Mouse (Mus musculus): ENCODE data around the gene Ccdc40. TPM values are rescaled to one million over a fixed set of nuclear protein-coding genes. Genes with fewer than 3 reads are reported as not detected.

Ccdc40 gene
- polyA plus RNA-seq, 1 experiment: 0.47 TPM

GRCm38 (mm10) chr11:119224926-119225325 is 3.4 kb upstream of the Ccdc40 start:
- 91% methylated on average over 6 of the region's 6 CpGs for WGBS
- TF ChIP-seq CTCF (IDR thresholded peaks at IDR 0.05; ENCODE audit: extremely low read depth, insufficient read depth, insufficient read length, insufficient replicate concordance) (no peak), POLR2A (IDR thresholded peaks at IDR 0.05; ENCODE audit: low read depth, low read length) (no peak)

GRCm38 (mm10) chr11:119225634-119226033 is 2.7 kb upstream of the Ccdc40 start:
- no peak overlapping the region for H3K4me3 ChIP-seq (ENCODE audit: extremely low read depth, insufficient read depth, insufficient read length)
- no peaks in the 10 kb centered on the region for H3K36me3 ChIP-seq (ENCODE audit: control insufficient read depth, insufficient read depth, low read length)
- WGBS: 82% methylated on average over 9 of the region's 9 CpGs
- TF ChIP-seq CTCF (IDR thresholded peaks at IDR 0.05; ENCODE audit: extremely low read depth, insufficient read depth, insufficient read length, insufficient replicate concordance): no peak
- no peak for TF ChIP-seq POLR2A (IDR thresholded peaks at IDR 0.05; ENCODE audit: low read depth, low read length)
- peaks cover 6% of the 10 kb centered on the region for H3K27me3 ChIP-seq (ENCODE audit: control insufficient read depth, insufficient read depth, low read length)
- peaks cover 11% of the 10 kb centered on the region for H3K4me1 ChIP-seq (ENCODE audit: control insufficient read depth, insufficient read depth, insufficient read length)
- DNase-seq (ENCODE audit: low read depth in 1 of 2, low spot score in 2 of 2): no peak
- no peak overlapping the region for H3K27ac ChIP-seq (ENCODE audit: insufficient read depth, low read length)

More at GRCm38 (mm10) chr11:119224926-119225325, 3.4 kb upstream of the Ccdc40 start:
- H3K36me3 ChIP-seq (ENCODE audit: control insufficient read depth, insufficient read depth, low read length): no peaks in the 10 kb centered on the region
- DNase-seq (ENCODE audit: low read depth in 1 of 2, low spot score in 2 of 2): no peak
- no peak overlapping the region for H3K27ac ChIP-seq (ENCODE audit: insufficient read depth, low read length)
- peaks cover 6% of the 10 kb centered on the region for H3K27me3 ChIP-seq (ENCODE audit: control insufficient read depth, insufficient read depth, low read length)
- H3K4me1 ChIP-seq (ENCODE audit: control insufficient read depth, insufficient read depth, insufficient read length): peaks cover 11% of the 10 kb centered on the region
- no peak overlapping the region for H3K4me3 ChIP-seq (ENCODE audit: extremely low read depth, insufficient read depth, insufficient read length)

- no peak overlapping the region for H3K27ac ChIP-seq (ENCODE audit: insufficient read depth, low read length)
- DNase-seq (ENCODE audit: low read depth in 1 of 2, low spot score in 2 of 2): no peak
- TF ChIP-seq POLR2A (IDR thresholded peaks at IDR 0.05; ENCODE audit: low read depth, low read length) (no peak), CTCF (IDR thresholded peaks at IDR 0.05; ENCODE audit: extremely low read depth, insufficient read depth, insufficient read length, insufficient replicate concordance) (no peak)
- H3K27me3 ChIP-seq (ENCODE audit: control insufficient read depth, insufficient read depth, low read length): peaks cover 6% of the 10 kb centered on the region
- peak overlapping the region; percentile 65; the same call in 1 of the 2 replicates for H3K4me3 ChIP-seq (ENCODE audit: extremely low read depth, insufficient read depth, insufficient read length)
- WGBS: 6% methylated on average over 12 of the region's 12 CpGs
- peaks cover 11% of the 10 kb centered on the region for H3K4me1 ChIP-seq (ENCODE audit: control insufficient read depth, insufficient read depth, insufficient read length)
- H3K36me3 ChIP-seq (ENCODE audit: control insufficient read depth, insufficient read depth, low read length): no peaks in the 10 kb centered on the region
Measured at GRCm38 (mm10) chr11:119227591-119227990, 781 bp upstream of the Ccdc40 start.

DNA sequence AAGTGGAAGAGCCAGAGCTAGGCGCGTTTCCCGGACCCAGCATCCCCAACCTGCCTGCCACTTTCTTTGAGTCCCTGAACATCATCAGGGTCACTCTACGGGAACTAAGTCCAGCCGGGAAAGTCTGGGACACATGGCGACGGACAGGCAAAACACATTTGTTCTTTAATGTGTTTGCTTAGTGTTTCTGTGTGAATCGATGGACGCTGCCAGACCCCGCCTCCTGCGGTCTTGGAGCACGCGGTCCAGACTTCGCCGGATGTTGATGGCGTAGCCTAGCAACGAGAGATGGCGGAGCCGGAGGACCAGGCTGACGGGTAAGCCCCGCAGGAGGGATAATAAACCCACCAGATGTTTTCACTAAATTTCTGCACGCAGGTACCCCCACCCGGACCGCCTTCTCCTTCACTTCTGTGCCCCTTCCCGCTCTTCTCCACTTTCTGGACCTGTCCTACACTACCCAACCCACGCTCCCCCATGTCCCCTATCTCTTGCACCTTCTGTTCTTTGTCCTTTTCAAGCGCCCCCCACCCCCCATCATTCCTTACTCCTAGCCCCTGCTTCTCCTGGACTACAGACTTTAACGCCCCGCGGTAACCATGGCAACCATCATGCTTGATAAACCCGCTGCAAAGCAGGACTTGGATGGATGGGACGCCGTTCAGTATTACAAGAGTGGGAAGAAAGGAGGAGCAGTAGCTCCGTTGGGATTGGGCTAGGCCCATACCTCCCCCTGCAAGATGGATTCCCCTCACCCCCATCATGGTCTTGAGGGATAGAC is 664 bp downstream of the Ccdc40 start:
- DNase-seq (ENCODE audit: low read depth in 1 of 2, low spot score in 2 of 2): peak; percentile 59 to 72
- H3K36me3 ChIP-seq (ENCODE audit: control insufficient read depth, insufficient read depth, low read length): no peaks in the 10 kb centered on the region
- peak overlapping the region; percentile 65 for H3K4me3 ChIP-seq (ENCODE audit: extremely low read depth, insufficient read depth, insufficient read length)
- no peak for TF ChIP-seq CTCF (IDR thresholded peaks at IDR 0.05; ENCODE audit: extremely low read depth, insufficient read depth, insufficient read length, insufficient replicate concordance)
- TF ChIP-seq POLR2A (IDR thresholded peaks at IDR 0.05; ENCODE audit: low read depth, low read length): no peak
- peaks cover 6% of the 10 kb centered on the region for H3K27me3 ChIP-seq (ENCODE audit: control insufficient read depth, insufficient read depth, low read length)
- WGBS: 5% methylated on average over 34 of the region's 34 CpGs
- peaks cover 11% of the 10 kb centered on the region for H3K4me1 ChIP-seq (ENCODE audit: control insufficient read depth, insufficient read depth, insufficient read length)
- H3K27ac ChIP-seq (ENCODE audit: insufficient read depth, low read length): no peak overlapping the region

- no peak for DNase-seq (ENCODE audit: low read depth in 1 of 2, low spot score in 2 of 2)
- no peaks in the 10 kb centered on the region for H3K36me3 ChIP-seq (ENCODE audit: control insufficient read depth, insufficient read depth, low read length)
- H3K4me1 ChIP-seq (ENCODE audit: control insufficient read depth, insufficient read depth, insufficient read length): peaks cover 7% of the 10 kb centered on the region; the same call in 1 of the 2 replicates
- H3K27me3 ChIP-seq (ENCODE audit: control insufficient read depth, insufficient read depth, low read length): no peaks in the 10 kb centered on the region
- no peak overlapping the region for H3K4me3 ChIP-seq (ENCODE audit: extremely low read depth, insufficient read depth, insufficient read length)
- no peak for TF ChIP-seq POLR2A (IDR thresholded peaks at IDR 0.05; ENCODE audit: low read depth, low read length)
- TF ChIP-seq CTCF (IDR thresholded peaks at IDR 0.05; ENCODE audit: extremely low read depth, insufficient read depth, insufficient read length, insufficient replicate concordance): no peak
- 92% methylated on average over 10 of the region's 10 CpGs for WGBS
- no peak overlapping the region for H3K27ac ChIP-seq (ENCODE audit: insufficient read depth, low read length)
Measured at GRCm38 (mm10) chr11:119234770-119235169, 6.4 kb downstream of the Ccdc40 start.

DNA sequence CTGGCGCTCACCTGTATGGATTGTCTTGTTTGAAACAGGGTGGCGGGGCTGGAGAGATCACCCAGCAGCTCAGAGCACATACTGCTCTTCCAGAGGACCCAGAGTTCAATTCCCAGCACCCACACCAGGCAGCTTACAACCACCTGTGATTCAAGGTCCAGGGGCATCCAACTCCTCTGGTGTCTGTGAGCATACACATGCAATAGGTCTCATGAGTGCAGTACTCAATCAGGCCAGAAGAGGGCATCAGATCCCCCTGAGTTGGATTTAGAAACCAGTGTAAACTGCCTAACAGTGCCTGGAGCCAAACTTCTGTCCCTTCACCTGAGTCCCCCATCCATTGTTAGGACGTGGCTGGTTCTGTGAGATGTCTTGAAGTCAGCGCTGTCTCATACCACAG is 7.2 kb downstream of the Ccdc40 start:
- Histone ChIP-seq H3K4me3 (ENCODE audit: extremely low read depth, insufficient read depth, insufficient read length) (no peak overlapping the region), H3K4me1 (ENCODE audit: control insufficient read depth, insufficient read depth, insufficient read length) (peaks cover 7% of the 10 kb centered on the region; the same call in 1 of the 2 replicates), H3K27ac (ENCODE audit: insufficient read depth, low read length) (no peak overlapping the region), H3K27me3 (ENCODE audit: control insufficient read depth, insufficient read depth, low read length) (no peaks in the 10 kb centered on the region), H3K36me3 (ENCODE audit: control insufficient read depth, insufficient read depth, low read length) (no peaks in the 10 kb centered on the region)
- TF ChIP-seq POLR2A (IDR thresholded peaks at IDR 0.05; ENCODE audit: low read depth, low read length): no peak
- TF ChIP-seq CTCF (IDR thresholded peaks at IDR 0.05; ENCODE audit: extremely low read depth, insufficient read depth, insufficient read length, insufficient replicate concordance): peak; percentile 24; the same call in 1 of the 2 replicates
- DNase-seq (ENCODE audit: low read depth in 1 of 2, low spot score in 2 of 2): peak; percentile 51 to 53
- WGBS: 80% methylated on average over 4 of the region's 4 CpGs

DNA sequence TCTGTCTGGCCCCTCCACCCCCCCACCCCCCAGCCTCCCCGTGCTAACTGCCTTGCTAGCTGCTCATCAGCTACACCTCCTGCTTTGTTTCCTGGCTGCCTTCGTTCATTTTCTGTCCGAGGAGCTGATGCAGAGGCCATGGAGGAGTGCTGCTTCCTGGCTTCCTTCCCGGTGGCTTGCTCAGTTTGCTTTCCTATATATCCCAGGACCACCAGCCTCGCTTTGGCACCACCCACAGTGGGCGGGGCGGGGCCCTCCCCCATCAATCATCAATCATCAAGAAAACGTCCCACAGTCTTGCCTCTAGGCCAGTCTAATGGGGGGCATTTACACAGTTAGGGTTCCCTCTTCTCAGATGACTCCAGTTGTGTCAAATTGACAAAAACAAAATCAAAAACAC is 8.0 kb downstream of the Ccdc40 start:
- TF ChIP-seq CTCF (IDR thresholded peaks at IDR 0.05; ENCODE audit: extremely low read depth, insufficient read depth, insufficient read length, insufficient replicate concordance) (no peak), POLR2A (IDR thresholded peaks at IDR 0.05; ENCODE audit: low read depth, low read length) (no peak)
- Histone ChIP-seq H3K27me3 (ENCODE audit: control insufficient read depth, insufficient read depth, low read length) (no peaks in the 10 kb centered on the region), H3K4me1 (ENCODE audit: control insufficient read depth, insufficient read depth, insufficient read length) (peaks cover 7% of the 10 kb centered on the region; the same call in 1 of the 2 replicates), H3K27ac (ENCODE audit: insufficient read depth, low read length) (no peak overlapping the region), H3K36me3 (ENCODE audit: control insufficient read depth, insufficient read depth, low read length) (no peaks in the 10 kb centered on the region), H3K4me3 (ENCODE audit: extremely low read depth, insufficient read depth, insufficient read length) (no peak overlapping the region)
- DNase-seq (ENCODE audit: low read depth in 1 of 2, low spot score in 2 of 2): no peak
- 56% methylated on average over 8 of the region's 8 CpGs for WGBS
